Mouse (Mus musculus): Measurements from ENCODE around the gene Cfap126. TPM values are rescaled to one million over a fixed set of nuclear protein-coding genes. Genes with fewer than 3 reads are reported as not detected.
"Not testable (repeated sequence)": the region's sequence is repeated elsewhere in the genome, so short reads cannot be mapped to it uniquely, and the experiment has no call there.

Gene Cfap126
- polyA plus RNA-seq, 1 experiment: 1.2 TPM

DNA sequence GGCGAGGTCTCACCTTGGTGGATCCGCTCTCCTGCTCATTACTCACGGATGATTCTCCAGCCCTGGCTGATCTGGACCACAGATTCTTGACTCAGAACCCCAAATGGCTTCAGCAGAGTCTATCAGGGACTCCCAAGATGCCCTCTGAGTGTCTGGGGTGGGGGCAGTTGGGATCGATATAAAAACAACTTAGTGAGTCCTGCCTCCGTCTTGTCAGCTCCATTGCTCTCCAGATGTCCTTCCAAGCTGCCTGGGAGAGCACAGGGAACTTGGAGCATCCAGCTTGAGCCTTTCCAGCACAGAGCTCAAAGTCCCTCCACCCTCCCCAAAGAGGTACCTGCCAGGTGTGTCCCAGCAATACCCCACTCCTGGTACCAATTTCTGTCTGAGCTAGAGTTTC is 37.5 kb upstream of the Cfap126 start:
- H3K4me3 ChIP-seq (ENCODE audit: low read depth, low read length); H3K27me3 ChIP-seq (ENCODE audit: control insufficient read depth, insufficient read depth, low read length); H3K36me3 ChIP-seq (ENCODE audit: control insufficient read depth, insufficient read depth, low read length); H3K4me1 ChIP-seq (ENCODE audit: control insufficient read depth, insufficient read depth, insufficient read length, low read length); H3K27ac ChIP-seq (ENCODE audit: insufficient read depth, low read depth, low read length): not testable (repeated sequence)
- WGBS: 80% methylated on average over 5 of the region's 5 CpGs

DNA sequence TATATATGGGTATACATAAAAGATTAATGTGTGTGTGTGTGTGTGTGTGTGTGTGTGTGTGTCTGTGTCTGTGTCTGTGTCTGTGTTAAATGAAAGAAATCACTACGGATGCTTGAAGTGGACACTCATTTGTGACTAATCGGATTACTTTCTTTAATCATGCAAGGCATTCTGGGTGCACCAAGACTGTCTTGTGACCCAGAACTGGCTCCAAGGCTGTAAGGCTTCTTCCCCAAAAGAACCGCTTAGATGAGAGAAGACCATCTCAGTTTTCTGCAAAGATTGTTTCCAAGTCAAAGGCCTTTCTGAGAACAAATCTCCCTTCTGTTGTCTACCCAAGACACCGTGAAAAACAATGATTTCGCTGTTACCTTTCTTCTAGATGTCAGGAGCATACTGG is 36.5 kb upstream of the Cfap126 start:
- not testable (repeated sequence) for H3K4me3 ChIP-seq (ENCODE audit: low read depth, low read length); H3K4me1 ChIP-seq (ENCODE audit: control insufficient read depth, insufficient read depth, insufficient read length, low read length); H3K27ac ChIP-seq (ENCODE audit: insufficient read depth, low read depth, low read length); H3K27me3 ChIP-seq (ENCODE audit: control insufficient read depth, insufficient read depth, low read length); H3K36me3 ChIP-seq (ENCODE audit: control insufficient read depth, insufficient read depth, low read length)
- 44% methylated on average over 5 of the region's 5 CpGs for WGBS

DNA sequence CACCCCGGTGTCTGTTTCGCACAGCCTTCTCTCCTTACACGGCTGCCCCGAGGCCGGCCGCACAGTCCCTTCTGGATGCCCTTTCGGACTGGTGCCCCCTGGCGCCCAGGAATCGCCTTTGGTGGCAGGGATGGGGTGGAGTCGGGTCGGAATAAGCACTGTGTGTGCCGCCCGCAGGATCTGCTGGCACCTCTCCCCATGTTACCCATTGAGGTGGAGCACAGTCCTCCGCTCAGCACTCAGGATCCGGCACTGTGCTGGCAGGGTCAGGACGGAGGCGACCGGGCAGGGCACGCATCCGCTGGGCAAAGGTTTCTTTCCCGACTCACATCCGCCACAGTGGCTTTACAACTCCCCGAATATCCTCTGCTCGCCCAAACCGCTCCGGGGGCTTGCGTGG is 35.8 kb upstream of the Cfap126 start:
- H3K27ac ChIP-seq (ENCODE audit: insufficient read depth, low read depth, low read length); H3K36me3 ChIP-seq (ENCODE audit: control insufficient read depth, insufficient read depth, low read length); H3K27me3 ChIP-seq (ENCODE audit: control insufficient read depth, insufficient read depth, low read length); H3K4me3 ChIP-seq (ENCODE audit: low read depth, low read length); H3K4me1 ChIP-seq (ENCODE audit: control insufficient read depth, insufficient read depth, insufficient read length, low read length): not testable (repeated sequence)
- 2% methylated on average over 20 of the region's 27 CpGs for WGBS

DNA sequence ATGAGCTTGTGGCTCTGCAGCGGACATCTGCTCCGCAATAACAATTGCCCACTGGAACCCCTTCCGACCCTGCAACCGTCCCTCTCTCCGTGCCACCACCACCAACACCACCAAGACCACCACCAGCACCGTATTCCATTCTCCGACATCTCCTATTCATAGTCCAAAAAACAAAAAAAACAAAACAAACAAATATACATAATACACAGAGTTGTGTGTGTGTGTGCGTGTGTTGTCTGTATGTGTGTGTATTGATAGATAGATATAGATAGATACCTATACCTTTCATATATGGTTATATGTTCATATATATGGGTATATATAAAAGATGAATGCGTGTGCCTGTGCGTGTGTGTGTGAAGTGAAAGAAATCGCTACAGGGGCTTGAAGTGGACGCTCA is 35.3 kb upstream of the Cfap126 start:
- H3K4me1 ChIP-seq (ENCODE audit: control insufficient read depth, insufficient read depth, insufficient read length, low read length); H3K36me3 ChIP-seq (ENCODE audit: control insufficient read depth, insufficient read depth, low read length); H3K27ac ChIP-seq (ENCODE audit: insufficient read depth, low read depth, low read length); H3K27me3 ChIP-seq (ENCODE audit: control insufficient read depth, insufficient read depth, low read length): not testable (repeated sequence)
- WGBS: 19% methylated on average over 12 of the region's 12 CpGs
- 0 out of 2 replicates have a peak overlapping the region, but pooled peaks have one; percentile 27 for H3K4me3 ChIP-seq (ENCODE audit: low read depth, low read length)

DNA sequence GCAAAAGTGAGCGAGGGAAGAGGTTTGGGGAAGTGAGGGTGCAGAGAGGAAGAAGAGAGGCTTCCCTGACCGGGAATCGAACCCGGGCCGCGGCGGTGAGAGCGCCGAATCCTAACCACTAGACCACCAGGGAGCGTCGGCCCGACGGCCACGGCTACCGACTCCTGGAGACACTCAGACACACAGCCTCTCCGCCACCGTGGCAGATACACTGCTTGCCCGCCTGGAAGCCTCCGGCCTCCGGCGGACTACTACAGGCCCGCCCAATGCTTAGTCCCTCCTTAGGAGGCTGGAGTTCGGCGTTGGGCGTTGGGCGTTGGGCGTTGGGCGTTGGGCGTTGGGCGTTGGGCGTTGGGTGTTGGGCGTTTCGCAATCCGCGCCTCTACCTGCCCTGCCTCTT is 34.4 kb upstream of the Cfap126 start:
- not testable (repeated sequence) for H3K4me1 ChIP-seq (ENCODE audit: control insufficient read depth, insufficient read depth, insufficient read length, low read length); H3K27ac ChIP-seq (ENCODE audit: insufficient read depth, low read depth, low read length); H3K36me3 ChIP-seq (ENCODE audit: control insufficient read depth, insufficient read depth, low read length); H3K27me3 ChIP-seq (ENCODE audit: control insufficient read depth, insufficient read depth, low read length)
- H3K4me3 ChIP-seq (ENCODE audit: low read depth, low read length): peak overlapping the region; percentile 37; the same call in 1 of the 2 replicates
- WGBS: 0% methylated on average over 1 of the region's 35 CpGs

DNA sequence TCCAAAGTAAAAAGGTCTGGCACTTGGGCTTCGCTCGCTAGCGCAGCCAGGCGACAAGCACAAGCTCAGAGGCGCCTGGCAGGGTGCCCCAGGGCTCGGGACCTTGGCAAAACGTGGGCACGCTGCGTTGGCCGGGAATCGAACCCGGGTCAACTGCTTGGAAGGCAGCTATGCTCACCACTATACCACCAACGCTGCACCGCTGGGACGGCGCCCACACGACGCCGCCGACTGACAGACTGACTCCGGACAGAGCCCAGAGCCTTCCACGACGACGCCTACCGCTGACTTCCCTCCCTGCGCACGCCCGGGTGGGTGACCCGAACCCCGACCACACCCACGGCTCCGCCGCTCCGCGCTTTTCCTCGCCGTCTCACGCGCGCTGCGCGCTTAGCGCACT is 33.9 kb upstream of the Cfap126 start:
- H3K4me3 ChIP-seq (ENCODE audit: low read depth, low read length); H3K27ac ChIP-seq (ENCODE audit: insufficient read depth, low read depth, low read length); H3K4me1 ChIP-seq (ENCODE audit: control insufficient read depth, insufficient read depth, insufficient read length, low read length); H3K27me3 ChIP-seq (ENCODE audit: control insufficient read depth, insufficient read depth, low read length); H3K36me3 ChIP-seq (ENCODE audit: control insufficient read depth, insufficient read depth, low read length): not testable (repeated sequence)
- WGBS: no CpG with 5 or more reads among the region's 43 CpGs

DNA sequence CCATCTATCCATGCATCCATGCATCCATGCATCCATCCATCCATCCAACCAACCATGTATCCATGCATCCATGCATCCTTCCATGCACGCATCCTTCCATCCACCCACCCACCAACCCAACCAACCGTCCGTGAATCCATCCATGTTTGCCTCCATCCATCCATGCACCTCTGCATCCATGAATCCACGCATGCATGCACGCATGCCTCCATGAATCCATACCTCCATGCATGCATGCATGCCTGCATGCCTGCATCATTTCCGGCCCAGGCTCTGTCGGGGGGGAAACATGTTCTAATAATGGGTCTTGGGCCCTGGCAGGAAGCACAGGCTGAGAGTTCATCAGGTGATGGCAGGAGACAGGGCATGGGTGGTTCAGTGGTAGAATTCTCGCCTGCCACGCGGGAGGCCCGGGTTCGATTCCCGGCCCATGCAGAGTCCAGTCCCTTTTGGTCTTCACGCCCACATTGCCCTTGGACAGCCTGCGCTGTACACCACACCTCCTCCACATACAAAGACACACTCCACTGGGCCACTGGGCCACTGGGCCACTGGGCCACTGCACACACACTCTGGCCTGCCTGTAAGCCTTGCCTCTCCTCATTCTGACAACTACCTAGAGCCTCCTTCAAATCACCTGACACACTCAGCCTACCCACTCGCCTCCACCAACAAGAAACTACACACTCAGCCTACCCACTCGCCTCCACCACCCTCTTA is 32.0 kb upstream of the Cfap126 start:
- WGBS: 44% methylated on average over 12 of the region's 17 CpGs

DNA sequence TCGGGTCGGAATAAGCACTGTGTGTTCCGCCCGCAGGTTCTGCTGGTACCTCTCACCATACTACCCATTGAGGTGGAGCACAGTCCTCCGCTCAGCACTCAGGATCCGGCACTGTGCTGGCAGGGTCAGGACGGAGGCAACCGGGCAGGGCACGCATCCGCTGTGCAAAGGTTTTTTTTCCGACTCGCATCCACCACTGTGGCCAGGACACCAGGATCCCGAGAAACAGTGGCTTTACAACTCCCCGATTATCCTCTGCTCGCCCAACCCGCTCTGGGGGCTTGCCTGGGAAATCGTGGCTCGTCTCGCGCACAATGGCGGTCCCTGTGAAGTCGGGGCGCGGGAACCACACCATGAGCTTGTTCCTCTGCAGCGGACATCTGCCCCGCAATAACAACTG is 28.0 kb upstream of the Cfap126 start:
- Histone ChIP-seq H3K36me3 (ENCODE audit: control insufficient read depth, insufficient read depth, low read length) (no peaks in the 10 kb centered on the region), H3K27ac (ENCODE audit: insufficient read depth, low read depth, low read length) (no peak overlapping the region), H3K4me3 (ENCODE audit: low read depth, low read length) (peak overlapping the region; percentile 55), H3K4me1 (ENCODE audit: control insufficient read depth, insufficient read depth, insufficient read length, low read length) (peaks cover 5% of the 10 kb centered on the region; the same call in 1 of the 2 replicates), H3K27me3 (ENCODE audit: control insufficient read depth, insufficient read depth, low read length) (peaks cover 6% of the 10 kb centered on the region)
- under 1% methylated on average over 26 of the region's 26 CpGs for WGBS
- TF ChIP-seq CTCF (IDR thresholded peaks at IDR 0.05; ENCODE audit: extremely low read depth, insufficient read length, insufficient replicate concordance, low read depth, low read length) (no peak), POLR2A (IDR thresholded peaks at IDR 0.05; ENCODE audit: low read depth, low read length) (no peak)

More for the DNA sequence above, 32.0 kb upstream of the Cfap126 start:
- not testable (repeated sequence) for H3K36me3 ChIP-seq (ENCODE audit: control insufficient read depth, insufficient read depth, low read length); H3K4me3 ChIP-seq (ENCODE audit: low read depth, low read length); H3K4me1 ChIP-seq (ENCODE audit: control insufficient read depth, insufficient read depth, insufficient read length, low read length); H3K27ac ChIP-seq (ENCODE audit: insufficient read depth, low read depth, low read length)
- peaks cover 12% of the 10 kb centered on the region for H3K27me3 ChIP-seq (ENCODE audit: control insufficient read depth, insufficient read depth, low read length)

DNA sequence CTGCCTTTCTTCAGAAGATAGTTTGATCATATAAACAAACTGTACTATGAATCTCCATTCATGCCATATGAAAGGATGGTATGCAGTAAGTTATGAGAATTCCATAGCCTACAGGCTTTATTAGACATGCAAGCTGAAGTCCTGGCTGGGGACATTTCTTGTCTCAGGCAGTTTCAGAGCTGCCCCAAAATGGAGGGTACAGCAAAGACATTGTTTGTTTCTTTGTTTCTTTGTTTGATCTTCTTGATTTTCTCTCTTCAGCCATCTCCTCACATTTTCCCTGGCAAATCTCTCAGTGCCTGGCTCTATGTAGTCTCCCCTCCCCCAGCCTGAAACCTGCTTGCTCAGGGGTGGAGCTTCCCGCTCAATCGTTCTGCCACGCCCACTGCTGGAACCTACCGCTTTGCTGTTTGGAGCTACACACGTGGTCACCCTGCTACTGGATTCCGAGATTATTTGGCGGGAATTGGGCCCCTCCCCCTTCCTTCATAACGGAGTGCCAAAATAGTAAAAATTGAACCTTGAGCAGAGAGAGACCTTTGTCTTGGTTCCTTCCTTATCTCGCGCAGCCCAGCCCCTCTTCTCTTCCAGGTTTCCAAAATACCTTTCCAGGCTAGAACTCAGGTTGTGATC is 25.4 kb upstream of the Cfap126 start:
- H3K4me1 ChIP-seq (ENCODE audit: control insufficient read depth, insufficient read depth, insufficient read length, low read length); H3K36me3 ChIP-seq (ENCODE audit: control insufficient read depth, insufficient read depth, low read length); H3K4me3 ChIP-seq (ENCODE audit: low read depth, low read length); H3K27me3 ChIP-seq (ENCODE audit: control insufficient read depth, insufficient read depth, low read length); H3K27ac ChIP-seq (ENCODE audit: insufficient read depth, low read depth, low read length): not testable (repeated sequence)
- WGBS: 5% methylated on average over 10 of the region's 10 CpGs
